Mouse (Mus musculus) heart, embryonic 15.5 days (tissue): ENCODE results near the gene Cacna1c. TPM values are rescaled to one million over a fixed set of nuclear protein-coding genes. Genes with fewer than 3 reads are reported as not detected.
A peak's percentile ranks its signal among the peaks of the same experiment; 100 is the strongest.

ENCODE experiments used
- ATAC-seq: fragments of 200-750 bp; cut with Nextera tagmentation; replicated peaks from 2 replicates; pipeline ENCODE4 v1.8.0; 2017; ENCODE audit warnings: low read depth, moderate TSS enrichment; ENCODE audit not compliant: insufficient number of reproducible peaks, insufficient read depth, low FRiP score
- H3K27ac ChIP-seq: fragments of 300-500 bp; sonication (generic); 2 replicates; pipeline ENCODE4 v1.5.1; 2015; ENCODE audit warnings: mild to moderate bottlenecking, inconsistent platforms
- H3K27me3 ChIP-seq: fragments of 300-500 bp; sonication (generic); 2 replicates; pipeline ENCODE4 v1.6.1; 2015; ENCODE audit warnings: inconsistent platforms
- H3K36me3 ChIP-seq: fragments of 300-500 bp; sonication (generic); 2 replicates; pipeline ENCODE4 v1.6.1; 2015; ENCODE audit warnings: mild to moderate bottlenecking, inconsistent platforms
- H3K4me1 ChIP-seq: fragments of 300-500 bp; sonication (generic); replicated peaks from 2 replicates; pipeline ENCODE4 v1.6.1; 2015; ENCODE audit warnings: inconsistent platforms
- H3K4me2 ChIP-seq: fragments of 300-500 bp; sonication (generic); 2 replicates; pipeline ENCODE4 v1.6.1; 2015; ENCODE audit warnings: inconsistent platforms, mild to moderate bottlenecking, moderate library complexity
- H3K4me3 ChIP-seq: fragments of 300-500 bp; sonication (generic); 2 replicates; pipeline ENCODE4 v1.5.1; 2015; ENCODE audit warnings: mild to moderate bottlenecking, inconsistent platforms
- H3K9ac ChIP-seq: fragments of 300-500 bp; sonication (generic); 2 replicates; pipeline ENCODE4 v1.6.1; 2015; ENCODE audit warnings: mild to moderate bottlenecking, inconsistent platforms
- H3K9me3 ChIP-seq: fragments of 300-500 bp; sonication (generic); replicated peaks from 2 replicates; pipeline ENCODE4 v1.6.1; 2016; ENCODE audit warnings: inconsistent platforms
- WGBS: fragments of 180-500 bp; shearing (Covaris S2); methylation state at CpG from one replicate; pipeline ENCODE4 v1.1.7; 2015; ENCODE audit warnings: mixed read lengths; 5-methylcytosine and 5-hydroxymethylcytosine counted together
- polyA plus RNA-seq: library from polyadenylated mRNA; unstranded; fragments of >200 nt; fragmentation: Nextera tagmentation; extraction: Ambion mirVana; gene quantifications from 2 replicates; pipeline ENCODE4 v1.2.1, GENCODE M21; 2015

Gene Cacna1c
- polyA plus RNA-seq, 1 experiment from 2014 or later, result 65.3 TPM

DNA sequence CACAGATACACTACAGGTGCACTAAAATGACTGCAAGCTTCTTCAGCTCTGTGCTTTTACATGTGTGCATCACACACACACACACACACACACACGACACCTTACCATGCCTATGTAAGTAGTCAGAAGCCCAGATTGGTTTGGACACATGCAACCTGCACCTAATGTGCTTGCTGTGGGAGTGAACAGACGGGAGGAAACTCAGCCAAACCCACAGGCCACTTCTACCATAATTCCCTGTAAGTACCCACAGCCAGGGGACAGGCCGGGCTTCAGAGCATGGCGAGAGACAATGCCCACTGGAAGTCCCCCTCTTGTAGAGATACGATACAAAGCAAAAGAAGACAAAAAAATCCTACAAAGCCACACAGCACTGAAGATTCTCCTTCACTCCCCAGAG is 258.7 kb downstream of the Cacna1c start:
- peaks cover 73% of the 10 kb centered on the region for H3K4me1 ChIP-seq
- no peaks in the 10 kb centered on the region for H3K36me3 ChIP-seq
- H3K9ac ChIP-seq, result no peak overlapping the region
- H3K4me3 ChIP-seq, result no peak overlapping the region
- WGBS, result 80% methylated on average over 5 of the region's 5 CpGs
- H3K4me2 ChIP-seq, result no peak overlapping the region
- H3K27me3 ChIP-seq, result no peaks in the 10 kb centered on the region
- H3K27ac ChIP-seq, result no peak overlapping the region
- no peak for ATAC-seq
- no peaks in the 10 kb centered on the region for H3K9me3 ChIP-seq

- Histone ChIP-seq H3K36me3 (no peaks in the 10 kb centered on the region), H3K9ac (no peak overlapping the region), H3K4me2 (no peak overlapping the region), H3K9me3 (no peaks in the 10 kb centered on the region), H3K4me1 (peaks cover 60% of the 10 kb centered on the region), H3K27me3 (no peaks in the 10 kb centered on the region), H3K4me3 (no peak overlapping the region), H3K27ac (peak overlapping the region; percentile 13; the same call in 1 of the 2 replicates)
- WGBS, result 57% methylated on average over 9 of the region's 9 CpGs
- no peak; the same call in 1 of the 2 replicates for ATAC-seq
These were observed 260.4 kb downstream of the Cacna1c start for GRCm38 (mm10) chr6:118935520-118936415.

DNA sequence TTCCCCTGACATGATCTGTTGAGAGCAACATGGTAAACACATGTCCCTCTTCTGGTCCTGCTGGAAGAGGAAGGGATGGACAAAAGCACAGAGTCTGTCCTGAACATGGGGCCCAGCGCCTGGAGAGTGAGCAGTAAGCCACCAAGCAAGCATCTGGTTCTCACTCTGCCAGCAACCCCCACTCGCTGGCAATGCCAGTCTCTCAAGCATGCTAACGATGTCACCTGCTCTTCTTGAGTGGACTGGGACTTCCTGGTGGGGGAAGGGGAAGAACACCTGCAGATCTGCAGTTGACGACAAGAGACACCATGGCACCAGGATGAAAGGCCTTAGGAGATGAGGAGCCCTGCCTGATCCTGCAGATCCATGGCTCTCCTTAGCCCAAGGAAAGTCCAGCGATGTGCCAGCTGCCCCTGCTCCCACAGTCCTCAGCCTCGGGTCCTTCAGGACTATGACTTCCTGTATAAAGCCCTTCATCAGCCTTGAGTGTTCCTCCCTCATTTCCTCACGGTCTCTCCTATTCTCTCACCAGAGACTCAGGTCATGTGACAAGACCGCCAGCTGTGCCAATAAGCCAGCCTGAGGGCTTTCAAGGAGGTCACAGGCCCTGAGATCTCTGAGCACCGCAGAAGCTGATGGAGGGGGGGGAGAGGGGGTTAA is 261.8 kb downstream of the Cacna1c start:
- H3K4me1 ChIP-seq, result peaks cover 48% of the 10 kb centered on the region
- 62% methylated on average over 9 of the region's 9 CpGs for WGBS

GRCm38 (mm10) chr6:118933017-118933594 is 263.1 kb downstream of the Cacna1c start:
- Histone ChIP-seq H3K9ac (no peak overlapping the region), H3K4me1 (peaks cover 35% of the 10 kb centered on the region), H3K9me3 (no peaks in the 10 kb centered on the region), H3K36me3 (no peaks in the 10 kb centered on the region), H3K27me3 (no peaks in the 10 kb centered on the region), H3K4me3 (no peak overlapping the region), H3K4me2 (no peak overlapping the region), H3K27ac (no peak overlapping the region)
- ATAC-seq, result no peak
- 81% methylated on average over 9 of the region's 9 CpGs for WGBS

More for the DNA sequence above, 261.8 kb downstream of the Cacna1c start:
- H3K9ac ChIP-seq, result no peak overlapping the region
- no peaks in the 10 kb centered on the region for H3K27me3 ChIP-seq
- H3K9me3 ChIP-seq, result no peaks in the 10 kb centered on the region
- no peak for ATAC-seq
- no peaks in the 10 kb centered on the region for H3K36me3 ChIP-seq
- H3K27ac ChIP-seq, result no peak overlapping the region
- H3K4me3 ChIP-seq, result no peak overlapping the region
- no peak overlapping the region for H3K4me2 ChIP-seq

GRCm38 (mm10) chr6:118932002-118932700 is 264.1 kb downstream of the Cacna1c start:
- peaks cover 29% of the 10 kb centered on the region for H3K4me1 ChIP-seq
- no peak overlapping the region for H3K27ac ChIP-seq
- no peak overlapping the region for H3K4me2 ChIP-seq
- no peak overlapping the region for H3K4me3 ChIP-seq
- WGBS, result 78% methylated on average over 8 of the region's 8 CpGs
- H3K9me3 ChIP-seq, result no peaks in the 10 kb centered on the region
- H3K36me3 ChIP-seq, result no peaks in the 10 kb centered on the region
- H3K9ac ChIP-seq, result no peak overlapping the region
- ATAC-seq, result no peak
- H3K27me3 ChIP-seq, result no peaks in the 10 kb centered on the region

DNA sequence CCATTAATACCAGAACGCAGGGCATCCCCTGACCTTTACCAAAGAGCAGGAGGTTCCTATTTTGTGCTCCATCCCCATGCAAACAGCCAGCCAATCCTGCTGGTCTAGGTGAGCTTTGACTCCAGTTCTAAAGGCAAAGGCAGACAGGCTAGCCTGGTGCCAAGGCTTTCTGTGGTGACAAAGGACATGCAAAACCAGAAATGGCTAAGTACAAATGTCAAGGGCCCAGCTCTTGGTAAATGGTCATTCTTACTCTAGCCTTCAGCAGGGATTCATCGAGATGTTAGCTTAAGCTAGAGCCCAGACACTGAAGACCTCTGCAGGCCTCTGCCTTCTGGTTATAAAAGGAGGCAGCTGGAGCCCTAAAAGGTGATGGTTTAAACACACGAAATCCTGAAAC is 269.5 kb downstream of the Cacna1c start:
- no peaks in the 10 kb centered on the region for H3K36me3 ChIP-seq
- H3K27ac ChIP-seq, result no peak overlapping the region
- no peak overlapping the region for H3K4me2 ChIP-seq
- 75% methylated on average over 3 of the region's 3 CpGs for WGBS
- no peak overlapping the region for H3K4me3 ChIP-seq
- H3K27me3 ChIP-seq, result no peaks in the 10 kb centered on the region
- no peak for ATAC-seq
- H3K9ac ChIP-seq, result no peak overlapping the region
- H3K4me1 ChIP-seq, result peaks cover 33% of the 10 kb centered on the region
- H3K9me3 ChIP-seq, result no peaks in the 10 kb centered on the region

GRCm38 (mm10) chr6:118924426-118924825 is 271.8 kb downstream of the Cacna1c start:
- H3K27ac ChIP-seq, result no peak overlapping the region
- H3K4me1 ChIP-seq, result peaks cover 35% of the 10 kb centered on the region
- no peaks in the 10 kb centered on the region for H3K27me3 ChIP-seq
- no peak for ATAC-seq
- WGBS, result 70% methylated on average over 12 of the region's 12 CpGs
- H3K4me3 ChIP-seq, result no peak overlapping the region
- no peak overlapping the region for H3K9ac ChIP-seq
- no peak overlapping the region for H3K4me2 ChIP-seq
- no peaks in the 10 kb centered on the region for H3K9me3 ChIP-seq
- no peaks in the 10 kb centered on the region for H3K36me3 ChIP-seq

DNA sequence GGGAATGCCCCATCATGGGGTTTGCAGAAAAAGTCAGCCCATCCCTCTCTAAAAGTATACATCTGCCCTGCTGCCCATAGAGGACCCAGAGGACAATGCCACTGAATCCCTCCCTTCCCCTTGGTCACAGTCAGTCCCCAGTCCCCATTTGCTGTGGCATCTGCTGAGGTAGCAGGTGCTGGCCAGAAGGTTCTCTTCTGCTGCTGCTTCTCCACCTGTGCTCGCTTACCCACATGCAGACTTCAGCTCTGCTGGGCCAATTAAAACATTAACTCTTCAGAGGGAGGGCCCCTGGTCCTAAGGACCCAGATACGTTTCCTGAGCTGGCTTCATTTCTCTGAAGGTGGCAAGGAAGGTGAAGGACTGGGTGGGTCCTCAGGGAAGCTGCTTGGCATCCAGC is 272.3 kb downstream of the Cacna1c start:
- H3K27ac ChIP-seq, result no peak overlapping the region
- H3K4me3 ChIP-seq, result no peak overlapping the region
- peaks cover 35% of the 10 kb centered on the region for H3K4me1 ChIP-seq
- no peak overlapping the region for H3K9ac ChIP-seq
- H3K27me3 ChIP-seq, result no peaks in the 10 kb centered on the region
- H3K36me3 ChIP-seq, result no peaks in the 10 kb centered on the region
- WGBS, result 74% methylated on average over 2 of the region's 2 CpGs
- ATAC-seq, result no peak
- no peaks in the 10 kb centered on the region for H3K9me3 ChIP-seq
- no peak overlapping the region for H3K4me2 ChIP-seq

DNA sequence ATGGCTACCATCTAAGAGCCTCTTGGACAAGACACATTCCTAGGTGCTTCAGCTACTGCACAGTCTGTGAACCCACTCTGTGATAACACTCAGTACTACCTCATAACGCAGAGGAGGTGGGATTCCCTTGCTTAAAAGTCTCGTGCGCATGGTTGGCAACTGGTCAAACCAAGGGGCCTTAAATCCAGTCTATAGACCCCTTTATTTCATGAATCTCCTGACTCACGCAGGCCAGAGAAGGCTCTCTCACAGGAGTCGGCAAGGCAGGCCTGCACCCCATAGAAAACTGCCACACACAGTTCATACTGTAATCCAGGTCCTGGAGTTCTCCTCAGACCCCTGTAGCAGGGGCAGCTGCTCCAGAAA is 273.0 kb downstream of the Cacna1c start:
- Histone ChIP-seq H3K4me1 (peaks cover 35% of the 10 kb centered on the region), H3K27ac (0 out of 2 replicates have a peak overlapping the region, but pooled peaks have one; percentile 17), H3K36me3 (no peaks in the 10 kb centered on the region), H3K4me3 (no peak overlapping the region), H3K4me2 (no peak overlapping the region), H3K9ac (no peak overlapping the region), H3K9me3 (no peaks in the 10 kb centered on the region), H3K27me3 (no peaks in the 10 kb centered on the region)
- 0 out of 2 replicates have a peak, but pooled peaks have one; percentile 5 for ATAC-seq
- WGBS, result 73% methylated on average over 5 of the region's 5 CpGs

- no peak overlapping the region for H3K27ac ChIP-seq
- H3K4me1 ChIP-seq, result peaks cover 35% of the 10 kb centered on the region
- no peaks in the 10 kb centered on the region for H3K9me3 ChIP-seq
- H3K36me3 ChIP-seq, result no peaks in the 10 kb centered on the region
- WGBS, result 19% methylated on average over 13 of the region's 13 CpGs
- H3K4me3 ChIP-seq, result no peak overlapping the region
- H3K4me2 ChIP-seq, result no peak overlapping the region
- no peaks in the 10 kb centered on the region for H3K27me3 ChIP-seq
- 0 out of 2 replicates have a peak, but pooled peaks have one; percentile 10 for ATAC-seq
- no peak overlapping the region for H3K9ac ChIP-seq
These were observed 273.6 kb downstream of the Cacna1c start for GRCm38 (mm10) chr6:118922328-118923211.
